Mouse (Mus musculus) CD4-positive naive resting alpha-beta T cell, adult 76 days (primary cell): Measurements from ENCODE around the gene Atf6b. TPM values are rescaled to one million over a fixed set of nuclear protein-coding genes. Genes with fewer than 3 reads are reported as not detected.

Experiments
- total RNA-seq: library from RNA; stranded (reverse); gene quantifications from one replicate; pipeline ENCODE4 v1.2.4, GENCODE M21; 2023

Gene Atf6b
- 42.3 TPM for total RNA-seq

DNA sequence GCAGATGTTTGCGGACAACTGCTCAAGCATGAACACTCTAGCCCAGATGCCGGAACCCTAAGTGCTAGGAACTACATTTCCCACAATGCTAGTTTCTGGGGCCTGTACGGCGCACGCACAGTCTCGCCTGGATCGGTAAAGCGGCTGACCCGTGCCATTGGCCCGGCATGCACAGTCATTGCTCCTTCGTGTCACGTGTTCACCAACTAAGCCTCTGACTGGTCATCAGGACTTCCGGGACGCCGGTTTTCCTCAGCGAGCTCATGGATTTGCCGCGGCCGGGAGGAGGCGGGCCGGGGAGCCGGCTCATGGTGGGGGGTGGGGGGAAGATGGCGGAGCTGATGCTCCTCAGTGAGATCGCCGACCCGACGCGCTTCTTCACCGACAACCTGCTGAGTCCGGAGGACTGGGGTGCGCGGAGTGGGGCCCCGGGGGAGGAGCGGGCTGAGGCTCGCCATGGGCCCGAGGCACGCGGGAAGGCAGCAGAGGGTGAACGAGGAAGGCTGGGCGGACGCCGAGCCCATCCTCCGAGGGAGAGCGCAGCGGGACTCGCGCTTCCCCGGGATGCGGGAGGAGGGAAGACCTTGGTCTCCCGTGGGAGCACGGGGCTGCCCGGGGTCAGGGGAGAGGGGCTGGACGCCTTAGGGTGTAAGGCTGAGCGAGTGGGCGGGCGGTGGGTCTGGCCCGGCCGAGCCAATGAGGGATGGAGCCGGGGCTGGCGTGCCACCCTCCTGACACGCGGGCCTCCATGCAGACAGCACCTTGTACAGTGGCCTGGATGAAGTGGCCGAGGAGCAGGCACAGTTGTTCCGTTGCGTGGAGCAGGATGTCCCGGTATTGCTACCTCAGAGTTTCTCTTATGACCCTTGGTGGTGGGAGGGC is at the start of gene Atf6b:
Gene Atf6b (plus strand): TSS at position 241 of the 882 bp plus-strand sequence.

DNA sequence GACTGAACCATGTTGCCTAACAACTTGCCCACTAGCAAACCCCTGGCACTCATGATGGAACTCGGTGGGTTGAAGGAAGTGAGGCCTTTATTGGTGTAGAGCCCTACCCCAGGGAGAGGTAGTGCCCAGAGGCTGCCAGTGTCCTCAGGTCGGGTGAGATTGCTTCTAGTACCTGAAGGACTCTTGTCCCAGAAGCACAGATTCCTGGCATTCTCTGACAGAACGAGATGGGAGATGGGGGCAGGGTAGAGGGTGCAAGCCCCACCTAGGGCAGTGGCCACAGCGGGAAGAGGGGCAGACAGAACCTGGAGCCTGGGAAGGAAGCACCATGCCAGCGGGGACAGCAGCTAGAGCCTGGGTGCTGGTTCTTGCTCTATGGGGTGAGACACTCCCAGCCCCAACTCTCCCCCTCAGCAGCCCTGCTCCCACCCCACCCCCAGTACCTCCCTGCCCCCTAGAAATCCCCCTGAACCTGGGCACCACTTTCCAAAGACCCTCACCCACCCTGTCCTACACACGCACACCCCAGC is 49.3 kb upstream of the Atf6b start, which contains the start of gene Ager:
Gene Ager (plus strand): TSS at position 297 of the 530 bp plus-strand sequence.

DNA sequence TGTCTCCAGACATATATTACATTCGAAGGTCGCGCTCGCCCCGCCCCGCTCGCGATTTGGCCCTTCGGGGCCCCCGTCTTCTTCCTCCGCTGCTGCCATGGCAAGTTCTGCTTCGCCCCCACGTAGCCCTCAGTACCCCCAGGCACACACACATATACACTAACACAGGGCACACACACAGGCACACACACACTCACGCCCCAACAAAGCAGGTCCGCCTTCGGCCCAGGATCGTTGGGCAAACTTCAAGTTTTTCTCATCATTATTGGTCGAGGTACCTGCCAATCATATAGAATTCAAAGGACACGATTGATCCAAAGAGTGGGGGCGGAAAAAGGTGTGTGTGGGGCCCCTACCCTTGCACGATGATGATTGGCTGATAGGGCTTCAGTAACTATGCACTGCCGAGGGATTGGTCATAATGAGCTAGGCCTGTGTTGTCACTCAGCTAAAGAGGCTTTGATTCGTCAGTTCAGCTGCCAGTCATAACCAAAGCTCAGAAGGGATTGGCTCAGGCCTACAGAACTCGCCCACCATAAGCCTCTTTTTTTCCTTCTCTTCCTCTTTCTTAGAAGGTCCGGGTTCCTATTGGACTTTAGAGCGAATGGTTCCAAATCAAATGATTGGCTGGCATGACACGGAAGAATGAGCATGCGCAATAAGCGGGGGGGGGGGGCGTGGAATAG is 43.4 kb upstream of the Atf6b start, which contains the start of gene Rnf5:
Gene Rnf5 (minus strand): TSS at position 316 of the 686 bp plus-strand sequence.

DNA sequence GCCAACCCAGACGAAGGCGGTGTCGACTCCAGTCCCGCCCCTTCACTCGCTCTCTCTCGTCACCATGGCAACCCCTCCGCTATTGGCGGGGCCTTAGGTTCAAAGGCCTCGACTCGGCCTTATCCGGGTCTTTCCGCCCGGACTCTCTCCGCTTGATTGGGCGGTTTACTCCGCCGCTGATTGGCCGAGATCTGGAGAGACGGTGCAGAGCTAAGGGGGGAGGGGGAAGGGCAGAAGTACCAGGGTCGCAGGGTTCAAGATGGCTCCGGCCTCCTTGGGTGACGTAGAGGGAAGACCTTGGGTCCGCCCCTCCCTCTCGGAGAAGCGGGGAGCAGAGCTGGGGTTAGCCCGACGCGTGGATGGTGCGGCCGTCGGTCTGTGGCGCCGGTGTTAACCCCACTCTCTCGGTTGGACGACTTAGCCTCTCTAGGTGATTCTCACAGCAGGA is 42.9 kb upstream of the Atf6b start, which contains the start of gene Agpat1:
Gene Agpat1 (plus strand): TSS at position 202 of the 448 bp plus-strand sequence.

DNA sequence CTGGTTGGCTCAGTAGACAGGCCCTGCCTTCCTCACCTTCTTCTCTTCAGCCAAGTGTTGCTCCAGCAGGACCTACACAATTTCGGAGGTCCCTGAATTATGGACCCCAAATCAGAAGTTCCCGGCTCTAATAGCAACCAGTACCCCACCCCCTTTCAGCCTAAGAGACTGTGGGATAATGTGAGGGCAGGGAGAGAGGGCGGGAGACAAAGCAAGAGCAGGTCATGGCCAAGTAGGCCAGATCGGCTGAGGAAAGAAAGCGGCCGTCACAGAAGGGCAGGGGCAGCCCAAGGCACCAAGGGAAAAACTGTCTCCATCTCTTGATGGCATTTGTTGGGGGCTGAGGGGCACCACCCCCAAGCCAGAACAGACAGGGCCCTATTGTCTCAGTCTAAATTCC is 31.1 kb upstream of the Atf6b start, which contains the start of gene Egfl8:
Gene Egfl8 (minus strand): TSS at position 101 of the 400 bp plus-strand sequence.

DNA sequence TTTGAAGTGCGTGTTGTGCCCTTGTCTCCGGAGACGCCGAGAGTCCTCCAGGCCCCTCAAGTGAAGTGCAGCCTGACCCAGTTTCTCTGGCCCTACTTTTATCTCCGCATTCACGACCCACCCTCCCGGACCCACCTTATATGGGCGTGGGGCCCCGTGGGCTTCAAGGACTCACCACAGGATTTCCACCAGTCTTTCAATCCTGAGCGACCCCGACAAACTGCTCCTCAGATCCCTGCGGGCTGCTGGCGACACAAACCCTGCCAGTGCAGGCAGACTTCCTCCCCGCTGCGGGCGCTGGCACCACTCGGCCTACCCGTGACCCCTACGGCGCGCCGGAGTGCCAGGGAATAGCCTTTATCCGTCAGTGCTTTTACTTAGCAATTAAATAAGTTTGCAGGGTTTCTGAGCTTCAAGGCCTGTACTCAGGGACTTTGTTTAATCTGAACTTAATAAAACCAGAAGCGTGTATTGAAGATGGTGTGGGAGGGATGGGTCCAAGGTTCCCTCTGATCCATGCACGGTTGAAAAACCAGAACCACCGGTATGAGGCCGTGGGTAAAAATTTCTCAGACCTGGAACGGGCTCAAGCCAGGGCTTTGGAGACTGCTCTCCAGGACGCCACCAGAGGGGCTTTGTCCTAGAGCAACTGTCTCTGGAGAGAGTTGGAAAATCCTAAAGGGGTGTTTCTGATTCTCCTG is 18.9 kb upstream of the Atf6b start, which contains the start of gene Ppt2:
Gene Ppt2 (minus strand): TSS at position 568 of the 701 bp plus-strand sequence.

DNA sequence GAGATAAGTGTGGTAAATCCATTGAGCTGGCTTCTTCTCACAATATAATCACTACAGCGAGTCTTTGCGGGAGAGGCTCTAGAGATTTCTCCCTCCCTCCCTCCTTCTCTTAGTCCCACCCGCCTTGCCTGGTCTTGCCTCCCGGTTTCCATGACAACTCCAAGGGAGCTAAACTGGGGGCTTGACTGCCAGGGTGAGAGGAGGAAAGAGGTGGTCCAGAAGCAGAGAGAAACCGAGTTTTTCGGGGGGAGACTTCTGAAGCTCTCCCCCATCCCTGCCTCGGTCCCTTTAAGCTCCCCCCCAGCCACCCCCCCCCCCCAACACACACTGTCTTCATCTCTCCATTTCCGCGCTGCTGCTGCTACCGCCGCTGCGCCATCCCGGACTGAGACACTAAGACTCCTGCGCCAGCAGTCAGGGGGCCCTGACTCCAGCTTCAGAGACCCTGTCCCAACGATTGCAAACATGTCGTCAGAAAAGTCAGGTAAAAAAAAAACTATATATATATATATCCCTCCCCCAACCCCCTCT is 17.7 kb upstream of the Atf6b start, which contains the start of gene Prrt1:
Gene Prrt1 (plus strand): TSS at position 313 of the 531 bp plus-strand sequence.

DNA sequence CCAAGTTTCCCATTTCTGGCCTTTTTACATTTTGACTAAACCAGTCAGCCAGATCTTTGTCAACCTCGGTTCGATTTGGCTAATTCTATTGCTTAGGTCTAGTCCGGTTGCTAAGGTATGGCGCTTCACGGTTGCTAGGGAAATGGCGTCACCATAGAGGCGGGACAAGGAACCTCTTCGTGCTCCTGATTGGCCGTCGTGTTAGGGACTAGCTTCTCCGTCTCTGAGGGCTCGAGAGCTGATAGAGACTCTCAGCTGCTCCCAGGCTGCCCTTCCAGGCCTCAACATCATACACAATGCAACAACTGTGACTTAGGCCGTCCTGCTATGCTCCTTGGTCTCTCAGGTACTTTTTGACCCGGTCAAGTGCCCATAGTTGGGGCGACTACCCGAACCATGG is 2.3 kb upstream of the Atf6b start, which contains the start of gene Fkbpl:
Gene Fkbpl (plus strand): TSS at position 157 of the 400 bp plus-strand sequence.

DNA sequence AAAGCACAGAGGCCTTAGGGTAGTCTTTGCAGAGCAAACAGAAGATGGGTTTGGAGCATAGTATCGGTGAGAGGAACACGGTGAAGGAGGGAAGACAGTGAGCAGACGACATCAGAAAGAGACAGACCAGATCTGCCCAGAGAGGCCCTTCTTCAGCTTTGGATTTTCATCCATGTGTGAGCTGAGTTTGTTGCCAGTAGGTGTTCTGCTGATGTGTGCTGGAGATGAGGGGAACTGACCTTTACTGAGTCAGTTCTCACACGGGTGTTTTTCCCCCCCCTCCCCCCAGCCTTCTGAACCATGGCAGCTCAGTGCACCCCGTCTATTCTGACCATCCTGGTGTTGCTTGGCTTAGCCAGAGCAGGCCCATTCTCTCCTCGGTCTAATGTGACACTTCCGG is 23.3 kb downstream of the Atf6b start, which contains the start of gene Tnxb:
Gene Tnxb (plus strand): TSS at position 301 of the 400 bp plus-strand sequence.

Other genes starting within 250 kb of the Atf6b start
- 4.0 TPM for gene BC051142, start 248.3 kb upstream of the Atf6b start, total RNA-seq
- gene Btnl4, start 169.8 kb upstream of the Atf6b start, total RNA-seq: not detected
- gene Btnl6, start 129.8 kb upstream of the Atf6b start, total RNA-seq: not detected
- 0.38 TPM for gene Notch4, start 82.9 kb upstream of the Atf6b start, total RNA-seq
- gene Gpsm3, start 57.3 kb upstream of the Atf6b start, total RNA-seq: 180 TPM
- gene Pbx2, start 55.9 kb upstream of the Atf6b start, total RNA-seq: 48.2 TPM
- gene Ager, start 49.3 kb upstream of the Atf6b start, total RNA-seq: 8.7 TPM
- gene Rnf5, start 43.5 kb upstream of the Atf6b start, total RNA-seq: 29.9 TPM
- gene Agpat1, start 42.9 kb upstream of the Atf6b start, total RNA-seq: 41.1 TPM
- gene Egfl8, start 31.2 kb upstream of the Atf6b start, total RNA-seq: 8.4 TPM
- gene Ppt2, start 18.6 kb upstream of the Atf6b start, total RNA-seq: 20.6 TPM
- gene Prrt1, start 17.6 kb upstream of the Atf6b start, total RNA-seq: 6.9 TPM
- 1.2 TPM for gene Fkbpl, start 2.4 kb upstream of the Atf6b start, total RNA-seq
- 0.09 TPM for gene Tnxb, start 23.4 kb downstream of the Atf6b start, total RNA-seq
- 0.70 TPM for gene C4b, start 96.7 kb downstream of the Atf6b start, total RNA-seq
- not detected for gene Cyp21a1, start 157.4 kb downstream of the Atf6b start, total RNA-seq
- gene Stk19, start 189.8 kb downstream of the Atf6b start, total RNA-seq: 55.8 TPM
- 86.0 TPM for gene Dxo, start 189.9 kb downstream of the Atf6b start, total RNA-seq
- 121 TPM for gene Skiv2l, start 203.1 kb downstream of the Atf6b start, total RNA-seq
- 22.0 TPM for gene Nelfe, start 203.2 kb downstream of the Atf6b start, total RNA-seq
- 0.64 TPM for gene Cfb, start 215.4 kb downstream of the Atf6b start, total RNA-seq
- gene Zbtb12, start 232.3 kb downstream of the Atf6b start, total RNA-seq: 4.4 TPM
- 0.38 TPM for gene Gm20547, start 234.9 kb downstream of the Atf6b start, total RNA-seq